Mouse (Mus musculus): ENCODE results near the gene Klf13. TPM values are rescaled to one million over a fixed set of nuclear protein-coding genes. Genes with fewer than 3 reads are reported as not detected.

The Klf13 gene
- total RNA-seq, 2 experiments from 2014 or later = 202 to 217 TPM

DNA sequence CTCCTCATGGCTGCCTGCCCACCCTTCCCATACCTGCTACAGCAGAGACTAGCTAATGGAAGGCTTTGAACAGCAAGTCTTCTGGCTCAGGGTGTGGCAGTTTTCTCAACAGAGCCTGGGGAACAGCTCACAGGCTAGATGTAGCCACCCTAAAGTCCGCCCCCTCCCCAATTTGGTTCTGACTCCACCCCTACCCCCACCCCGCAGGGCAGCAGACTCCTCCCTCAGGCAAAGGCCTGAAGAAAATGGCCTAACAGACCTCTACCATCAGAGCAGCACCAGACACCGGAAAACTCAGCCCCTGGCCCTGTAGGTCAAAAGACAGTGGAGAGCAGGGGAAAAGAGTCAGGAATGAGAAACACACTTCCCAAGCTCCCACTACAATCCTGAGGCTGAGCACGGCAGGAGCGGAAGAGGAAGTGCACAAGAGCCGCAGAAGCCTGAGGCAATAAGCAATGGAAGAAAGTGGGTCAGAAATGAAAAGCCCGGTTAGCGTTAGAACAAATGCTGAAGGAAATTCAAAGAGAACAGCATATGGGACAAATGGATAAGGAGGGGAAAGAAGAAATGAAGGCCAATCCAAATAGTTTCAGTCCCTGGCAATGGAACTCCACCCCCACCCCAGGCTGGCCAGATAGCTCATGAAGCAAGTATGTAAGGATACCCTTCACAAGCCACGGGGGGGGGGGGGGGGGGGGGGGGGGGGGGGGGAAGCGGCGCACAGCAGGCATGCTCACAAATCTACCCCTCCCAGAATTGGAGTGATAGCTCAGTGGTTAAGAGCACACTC is 30.0 kb downstream of the Klf13 start:
- DNase-seq (ENCODE audit: low spot score in 2 of 2) = no peak

DNA sequence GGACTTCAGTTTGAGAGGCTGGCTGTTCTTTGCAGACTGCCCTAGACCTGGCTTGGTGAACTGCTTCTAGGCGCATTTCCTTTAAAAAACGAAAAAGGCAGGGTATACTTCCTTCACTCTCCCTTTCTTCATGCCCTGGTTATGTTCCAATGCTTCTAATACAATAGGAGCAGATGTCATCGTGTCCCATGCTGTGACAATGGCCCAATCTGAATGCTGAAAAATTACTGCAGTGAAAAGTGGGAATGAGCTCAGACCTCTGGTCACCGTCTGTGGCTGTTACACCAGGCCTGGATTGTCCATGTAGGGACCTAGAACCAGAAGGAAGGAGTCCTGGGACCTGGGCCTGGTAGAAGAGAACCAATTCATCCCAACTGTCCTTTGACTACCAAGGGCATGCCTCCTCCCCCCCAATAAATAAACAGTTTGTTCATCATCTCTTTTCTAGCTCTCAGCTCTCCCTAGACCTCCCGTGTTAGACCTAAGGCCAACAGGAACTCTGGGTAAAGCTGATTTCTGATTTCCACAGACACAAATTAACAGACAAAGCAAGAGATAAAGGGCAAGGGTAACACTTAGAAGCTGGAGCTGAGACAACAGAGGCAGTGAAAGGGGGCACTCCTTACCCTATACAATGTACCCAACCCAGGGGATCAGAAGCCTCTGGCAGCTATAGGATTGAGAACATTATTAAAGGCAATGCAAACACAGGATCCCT is 30.8 kb downstream of the Klf13 start:
- no peak for DNase-seq (ENCODE audit: low spot score in 2 of 2)

DNA sequence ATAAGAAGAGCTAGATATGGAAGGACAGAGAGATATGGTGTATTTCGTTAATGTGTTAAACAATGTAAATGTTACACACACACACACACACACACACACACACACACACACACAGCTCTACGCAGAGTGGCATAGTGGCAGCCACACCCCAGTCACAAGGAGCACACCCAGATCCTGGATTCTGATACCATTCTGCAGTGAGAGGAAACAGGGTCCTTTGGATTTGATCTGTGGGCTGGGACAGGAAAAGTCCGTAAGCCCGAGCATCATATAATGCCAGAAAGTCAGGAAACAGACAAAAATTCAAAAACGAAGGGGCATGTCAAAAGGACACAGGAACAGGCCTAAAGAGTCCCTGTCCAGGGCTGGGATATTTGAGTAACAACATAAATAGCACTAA is 33.1 kb downstream of the Klf13 start:
- no peak for DNase-seq (ENCODE audit: low spot score in 2 of 2)

DNA sequence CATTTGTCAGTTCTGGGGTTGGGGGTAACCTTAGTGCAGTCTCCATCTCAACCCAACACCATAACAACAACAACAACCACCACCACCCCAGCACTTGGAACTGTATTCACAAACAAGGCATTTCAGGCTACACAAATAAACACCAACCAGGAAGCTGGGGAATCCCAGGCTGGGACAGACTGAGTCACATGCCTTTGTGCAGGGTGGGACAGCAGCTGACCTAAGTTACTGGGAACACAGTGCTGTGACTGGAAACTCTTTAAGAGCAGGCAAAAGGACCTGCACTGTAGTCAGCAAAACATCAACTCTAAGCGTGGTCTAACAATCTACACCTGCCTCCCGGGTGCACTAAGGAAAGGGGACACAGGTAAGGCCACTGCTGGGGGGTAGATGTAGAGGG is 33.5 kb downstream of the Klf13 start:
- no peak for DNase-seq (ENCODE audit: low spot score in 2 of 2)

DNA sequence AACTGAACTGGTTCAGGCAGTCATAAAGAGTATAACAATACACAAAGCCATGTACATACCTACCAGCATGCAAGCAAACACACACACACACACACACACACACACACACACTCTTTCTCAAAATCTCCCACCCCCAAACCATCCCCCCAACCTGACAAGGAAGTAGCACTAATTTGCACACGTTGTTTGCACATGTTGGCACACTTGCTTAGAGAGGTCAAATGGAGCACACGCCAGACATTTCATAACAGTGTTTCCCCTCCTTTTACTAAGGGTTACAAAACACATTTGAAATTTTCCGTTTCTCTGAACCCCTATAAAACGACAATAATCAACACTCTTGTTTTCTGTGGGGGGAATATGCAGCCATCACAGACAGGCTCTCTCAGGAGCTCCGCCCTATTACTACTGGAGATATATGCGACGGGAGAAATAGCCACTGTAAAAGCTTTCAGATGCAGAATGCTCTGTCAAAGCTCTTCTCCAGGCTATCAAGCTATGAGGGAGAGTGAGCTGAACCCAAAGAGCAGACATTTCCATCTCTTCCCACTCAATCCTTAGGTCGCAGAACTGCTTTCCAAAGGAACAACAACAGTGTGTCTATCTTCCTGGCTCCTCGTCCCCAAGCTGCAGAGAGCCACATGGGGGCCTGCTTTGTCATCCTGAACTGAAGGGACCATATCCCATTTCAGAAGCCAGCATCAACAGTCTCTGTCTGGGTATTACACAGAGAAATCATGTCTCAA is 34.9 kb downstream of the Klf13 start:
- DNase-seq (ENCODE audit: low spot score in 2 of 2) = no peak

DNA sequence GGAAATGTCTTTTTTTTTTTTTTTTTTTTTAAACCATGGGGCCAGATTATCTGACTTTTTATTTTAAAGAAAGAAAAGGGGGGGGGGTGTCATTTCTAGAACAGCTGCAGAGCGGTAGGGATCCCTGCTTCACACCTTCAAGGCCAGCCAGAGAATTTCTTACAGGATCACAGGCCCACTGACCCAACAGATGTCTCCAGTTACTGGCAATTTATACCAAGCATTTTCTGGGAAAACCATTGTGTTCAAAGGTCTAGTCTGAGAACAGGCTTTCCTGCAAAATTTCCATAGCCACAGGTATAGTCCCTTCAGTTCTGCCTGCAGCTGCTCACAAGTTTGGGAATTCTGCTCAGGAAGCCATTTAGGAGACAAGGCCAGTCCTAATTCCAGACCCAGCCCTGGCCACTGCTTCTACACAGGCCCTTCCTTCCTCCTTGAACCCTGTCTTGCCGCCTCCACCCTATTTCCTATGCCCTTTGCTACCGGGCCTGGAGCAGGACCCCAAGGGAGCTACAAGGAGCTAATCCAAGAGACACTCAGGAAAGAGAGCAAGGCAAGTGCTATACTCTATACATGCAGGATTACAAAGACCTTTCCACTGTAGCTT is 36.0 kb downstream of the Klf13 start:
- DNase-seq (ENCODE audit: low spot score in 2 of 2) = no peak

DNA sequence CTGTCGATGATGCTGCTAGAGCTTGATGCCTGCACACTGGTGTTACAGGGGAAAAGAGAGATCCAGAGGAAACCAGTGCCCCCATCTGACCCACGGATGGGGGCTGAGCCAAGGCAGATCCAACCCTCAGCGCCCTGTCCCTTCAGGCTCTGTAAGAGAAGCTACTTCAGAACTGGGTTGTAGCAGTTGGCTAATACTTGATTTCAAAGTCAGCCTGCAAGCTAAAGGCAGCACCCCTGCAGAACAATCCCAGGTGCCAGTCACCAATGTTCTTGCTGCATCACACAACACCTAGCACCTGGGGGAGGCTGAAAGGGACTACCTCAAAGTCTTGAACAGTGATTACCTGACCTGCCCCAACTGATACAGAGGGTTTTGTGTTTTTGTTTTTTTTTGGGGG is 36.8 kb downstream of the Klf13 start:
- DNase-seq (ENCODE audit: low spot score in 2 of 2) = no peak

DNA sequence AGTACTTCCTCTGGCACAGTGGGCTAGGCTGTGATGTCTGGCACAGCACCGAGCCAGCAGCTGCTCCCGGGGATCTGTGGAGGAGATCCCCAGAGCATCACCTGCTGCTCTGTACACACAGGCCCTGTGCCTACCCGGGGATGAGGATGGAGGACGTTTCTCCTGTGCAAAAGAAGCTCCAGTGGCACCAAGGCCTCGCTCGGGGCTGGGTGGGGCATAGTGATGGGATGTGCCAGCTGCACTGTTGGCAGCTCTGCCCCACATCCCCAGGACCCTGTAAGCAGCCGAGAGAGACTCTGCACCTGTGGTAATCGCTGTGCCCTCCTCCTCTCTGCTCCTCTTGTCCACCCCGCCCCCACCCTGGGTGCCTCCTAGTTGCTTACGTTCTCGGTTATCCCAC is 37.4 kb downstream of the Klf13 start:
- DNase-seq (ENCODE audit: low spot score in 2 of 2) = peak in 1 of 2 experiments; percentile 70

DNA sequence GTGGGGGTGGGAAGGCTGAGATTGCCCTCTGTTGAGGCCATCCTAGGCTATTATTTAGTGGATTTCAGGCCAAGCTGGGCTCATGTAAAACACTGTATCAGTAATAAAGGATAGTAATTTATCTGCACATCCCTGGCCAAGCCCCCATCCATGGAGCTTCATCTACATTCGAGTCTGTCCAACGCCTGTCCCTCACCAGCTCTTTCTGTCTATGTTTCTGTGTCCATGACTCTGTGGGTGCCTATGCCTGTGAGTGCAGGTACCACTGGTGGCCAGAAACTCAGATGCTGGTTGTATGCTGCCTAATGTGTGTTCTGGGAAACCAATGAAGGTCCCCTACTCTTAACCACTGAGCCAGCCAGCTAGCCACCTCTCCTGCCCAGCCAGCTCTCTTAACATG is 38.3 kb downstream of the Klf13 start:
- no peak for DNase-seq (ENCODE audit: low spot score in 2 of 2)

DNA sequence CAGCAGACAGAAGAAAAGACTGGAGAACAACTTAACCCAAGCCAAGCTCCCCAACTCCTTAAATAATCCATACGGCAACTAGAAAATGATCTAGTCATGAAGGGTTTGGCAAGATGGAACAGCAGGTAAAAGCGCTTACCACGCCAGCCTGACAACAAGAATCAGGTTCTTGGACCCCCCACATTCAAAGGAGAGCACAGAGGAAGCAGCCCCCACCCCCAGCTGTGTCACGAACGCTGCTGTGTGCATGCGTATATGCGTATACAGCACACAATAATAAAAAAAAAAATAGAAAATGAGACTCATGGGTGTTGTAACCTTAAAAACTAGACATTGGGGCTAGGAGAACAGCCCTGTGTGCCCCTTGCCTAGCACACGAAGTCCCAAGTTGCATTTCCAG is 38.8 kb downstream of the Klf13 start:
- no peak for DNase-seq (ENCODE audit: low spot score in 2 of 2)

DNA sequence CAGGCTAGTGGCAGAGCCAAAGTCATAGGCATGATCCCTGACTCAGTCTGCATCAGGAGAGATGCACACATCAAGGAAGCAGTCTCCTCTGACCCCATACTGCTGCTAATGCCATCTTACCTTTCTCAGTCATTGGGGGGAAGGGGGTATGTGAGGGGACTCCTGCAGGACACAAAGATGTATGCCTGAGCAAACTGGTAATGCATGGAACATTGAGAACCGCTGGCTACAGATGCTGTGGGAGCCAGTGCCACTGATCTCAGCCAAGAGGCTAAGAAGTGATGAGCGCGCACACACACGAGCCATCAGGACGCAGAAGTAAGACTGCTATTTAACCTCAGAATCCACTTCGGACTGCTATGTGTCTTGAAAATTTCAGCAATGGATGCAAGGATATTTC is 40.5 kb downstream of the Klf13 start:
- DNase-seq (ENCODE audit: low spot score in 2 of 2) = no peak

DNA sequence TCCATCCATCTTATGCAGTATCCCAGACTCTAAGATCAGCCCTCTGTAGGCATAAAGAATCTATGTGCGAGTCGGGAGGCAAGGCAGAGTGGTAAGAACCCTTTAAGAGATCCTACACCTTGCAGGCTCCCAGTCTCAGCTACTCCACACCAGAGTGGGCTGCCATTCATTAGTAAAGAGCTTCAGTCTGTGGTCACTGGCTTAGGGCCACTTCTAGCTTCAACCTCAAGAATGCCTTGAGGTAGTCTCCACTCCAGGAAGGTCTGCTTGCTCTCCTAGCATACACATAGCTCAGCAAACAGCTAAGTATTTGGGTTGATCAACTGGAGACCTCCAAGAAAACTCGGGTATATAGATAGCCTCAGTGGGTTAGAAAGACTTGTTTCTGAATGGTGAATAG is 41.1 kb downstream of the Klf13 start:
- no peak for DNase-seq (ENCODE audit: low spot score in 2 of 2)

DNA sequence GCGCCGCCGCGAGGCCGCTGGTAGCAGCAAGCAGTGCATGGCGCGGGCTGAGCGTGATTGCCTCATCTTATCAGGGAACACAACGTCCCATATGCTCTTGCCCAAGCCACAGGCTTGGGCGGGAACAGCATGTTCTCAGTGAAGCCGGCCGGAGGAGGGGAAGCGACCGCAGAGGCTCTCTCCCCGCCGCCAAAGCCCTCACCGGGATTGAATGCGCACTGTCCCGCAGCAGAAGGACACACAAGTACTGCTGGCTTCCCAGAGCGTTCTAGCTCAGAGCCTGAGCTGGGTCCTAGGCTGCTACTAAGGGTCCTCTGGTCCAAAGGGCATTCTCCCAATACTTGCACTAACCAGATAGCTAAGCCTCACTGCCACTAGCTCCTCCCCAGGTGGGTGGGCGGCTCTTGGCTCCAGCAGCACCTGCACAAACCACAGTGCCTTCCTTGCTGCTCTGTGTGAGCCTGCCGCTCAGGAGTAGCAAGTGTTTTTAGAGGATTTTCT is 41.7 kb downstream of the Klf13 start:
- DNase-seq (ENCODE audit: low spot score in 2 of 2) = peak; percentile 83 to 98

DNA sequence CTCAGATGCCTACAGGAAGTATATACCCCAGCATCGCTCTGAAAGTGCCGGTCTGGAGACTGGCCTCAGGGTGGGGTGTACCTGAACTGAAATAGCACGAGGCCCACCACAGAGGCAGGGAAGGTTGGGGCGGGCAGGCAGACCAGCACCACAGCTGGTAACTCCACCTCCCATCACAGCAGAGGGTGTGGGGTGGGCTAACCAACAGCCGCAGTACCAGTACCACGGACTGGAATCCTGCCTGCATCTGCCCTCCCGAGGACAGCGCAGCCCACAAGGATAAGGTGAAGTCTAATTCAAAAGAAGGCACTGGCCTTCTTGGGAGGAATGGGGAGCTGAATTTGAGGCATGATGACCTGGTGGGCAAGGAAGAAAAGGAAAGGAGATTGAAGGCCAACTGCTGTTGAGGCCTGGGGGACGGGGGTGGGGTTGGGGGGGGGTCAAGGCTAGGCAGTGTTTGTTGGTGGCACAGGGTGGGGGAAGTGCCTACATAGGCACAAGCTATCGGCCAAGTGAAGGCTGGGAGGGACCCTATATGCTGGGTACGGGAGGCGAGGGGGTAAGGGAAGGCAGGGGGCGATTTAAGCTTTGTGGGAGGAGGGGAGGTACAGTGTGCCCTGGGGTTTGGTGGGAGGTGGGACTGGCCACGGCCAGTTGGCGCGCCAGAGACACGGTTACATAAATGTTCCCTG is 42.3 kb downstream of the Klf13 start:
- DNase-seq (ENCODE audit: low spot score in 2 of 2) = no peak

DNA sequence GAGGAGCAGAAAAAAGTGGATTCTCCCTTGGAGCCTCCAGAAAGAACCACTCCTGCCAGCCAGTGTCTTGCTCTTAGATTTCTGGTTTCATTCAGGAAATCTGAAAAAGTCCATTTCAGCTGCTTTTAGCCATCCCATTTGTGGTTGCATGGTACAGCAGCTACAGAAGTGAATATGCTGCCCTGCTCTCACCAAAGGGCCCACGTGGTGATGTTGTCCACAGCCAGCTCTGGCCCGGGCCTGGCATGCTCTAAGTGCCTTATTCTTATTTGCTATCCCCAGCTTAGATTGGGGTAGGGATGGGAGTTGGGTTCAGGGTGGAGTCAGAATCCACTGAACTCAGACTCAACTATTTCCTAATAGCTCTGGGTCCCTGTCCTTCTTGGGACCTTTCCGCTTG is 43.5 kb downstream of the Klf13 start:
- no peak for DNase-seq (ENCODE audit: low spot score in 2 of 2)

DNA sequence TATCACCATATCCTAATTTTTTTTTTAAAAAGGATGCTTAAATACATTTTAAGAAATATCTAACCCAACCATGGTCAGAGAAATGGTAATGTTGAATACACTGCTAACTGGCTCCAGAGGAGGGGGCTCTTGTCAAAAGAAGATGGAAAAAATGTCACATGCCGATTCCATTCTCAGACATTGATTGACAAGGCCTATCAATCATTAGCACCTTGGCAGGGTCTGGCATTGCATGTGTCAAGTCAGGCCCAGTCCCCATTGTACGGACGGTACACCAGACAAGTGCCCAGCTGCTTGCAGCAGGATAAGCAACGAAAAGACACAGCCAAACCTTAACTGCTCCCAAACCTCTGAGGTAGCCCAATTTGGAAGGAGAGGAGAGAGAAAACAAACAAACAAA is 44.1 kb downstream of the Klf13 start:
- DNase-seq (ENCODE audit: low spot score in 2 of 2) = no peak

DNA sequence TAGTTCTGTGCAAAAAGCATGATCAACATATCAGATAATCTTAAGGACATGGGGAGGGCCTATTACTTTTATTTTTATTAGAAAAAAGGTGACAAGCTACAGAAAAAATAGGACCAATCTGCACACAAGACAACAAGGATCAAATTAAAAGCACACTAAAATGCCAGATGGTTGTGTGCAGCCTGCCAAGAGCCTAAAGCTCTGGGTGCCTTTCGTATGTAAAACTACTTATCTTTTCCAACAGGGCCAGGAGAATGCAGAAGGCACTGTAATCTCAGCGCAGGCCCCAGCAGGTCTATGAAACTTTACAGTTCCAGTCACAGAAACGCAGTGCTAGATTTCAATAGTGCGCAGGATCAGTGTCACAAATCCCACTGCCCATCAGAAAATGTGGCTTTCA is 45.0 kb downstream of the Klf13 start:
- DNase-seq (ENCODE audit: low spot score in 2 of 2) = peak in 1 of 2 experiments; percentile 64

DNA sequence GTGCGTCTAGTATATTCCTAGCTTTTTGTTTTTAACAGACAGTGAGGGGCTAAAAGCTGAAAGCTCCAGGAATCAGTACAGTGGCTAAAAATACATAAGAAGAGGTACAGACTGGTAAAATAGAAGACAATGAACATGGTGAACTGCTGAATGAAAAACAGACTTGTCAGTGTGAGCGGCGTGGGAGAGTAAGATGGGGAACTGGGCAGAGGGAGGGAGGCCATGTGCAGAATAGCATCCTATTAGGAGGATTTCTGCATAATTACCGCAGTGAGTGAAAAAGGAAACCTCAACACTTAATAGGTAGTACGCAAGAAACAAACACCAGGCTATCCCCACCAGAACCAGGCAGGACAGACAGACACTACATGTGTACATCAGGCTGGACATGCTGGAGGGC is 45.5 kb downstream of the Klf13 start:
- peak in 1 of 2 experiments; percentile 79 for DNase-seq (ENCODE audit: low spot score in 2 of 2)

DNA sequence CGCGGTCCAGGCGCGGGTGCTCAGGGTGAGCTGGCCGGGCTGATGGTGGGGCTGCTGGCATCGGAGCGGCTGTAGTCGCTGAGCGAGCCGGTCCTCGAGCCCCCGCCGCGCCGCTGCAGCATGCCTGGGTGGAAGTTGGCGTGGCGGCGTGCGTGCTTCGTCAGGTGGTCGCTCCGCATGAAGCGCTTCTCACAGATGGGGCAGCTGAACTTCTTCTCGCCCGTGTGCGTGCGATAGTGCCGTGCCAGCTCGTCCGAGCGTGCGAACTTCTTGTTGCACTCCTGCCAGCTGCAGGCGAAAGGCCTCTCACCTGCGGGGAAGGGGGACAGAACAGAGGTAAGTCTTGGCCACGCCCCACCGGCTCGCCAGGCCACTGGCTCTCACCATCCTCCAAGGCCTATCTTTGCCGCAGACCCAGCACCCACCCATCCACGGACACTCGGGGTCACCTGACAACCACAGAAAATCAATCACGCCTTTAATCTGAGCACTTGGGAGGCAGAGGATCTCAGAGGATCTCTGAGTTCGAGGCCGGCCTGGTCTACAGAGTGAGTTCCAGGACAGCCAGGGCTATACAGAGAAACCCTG is 47.1 kb downstream of the Klf13 start:
- no peak for DNase-seq (ENCODE audit: low spot score in 2 of 2)

All from layer of hippocampus, adult 18-20 months (tissue).